Mouse (Mus musculus): ENCODE data around the gene Selenom. TPM values are rescaled to one million over a fixed set of nuclear protein-coding genes. Genes with fewer than 3 reads are reported as not detected.

Selenom gene
- polyA plus RNA-seq, 1 experiment from 2014 or later = 129 TPM

GRCm38 (mm10) chr11:3526979-3527738 is 12.7 kb downstream of the Selenom start:
- H3K4me1 ChIP-seq (ENCODE audit: control insufficient read depth, insufficient read depth, low read length) = no peaks in the 10 kb centered on the region
- 93% methylated on average over 24 of the region's 24 CpGs for WGBS
- H3K27ac ChIP-seq (ENCODE audit: low read length) = no peak overlapping the region

GRCm38 (mm10) chr11:3527766-3528165 is 13.3 kb downstream of the Selenom start:
- no peak overlapping the region for H3K4me3 ChIP-seq (ENCODE audit: low read depth, low read length)
- H3K4me1 ChIP-seq (ENCODE audit: control insufficient read depth, insufficient read depth, low read length) = no peaks in the 10 kb centered on the region
- H3K36me3 ChIP-seq (ENCODE audit: control insufficient read depth, insufficient read depth, low read length) = no peaks in the 10 kb centered on the region
- H3K4me2 ChIP-seq (ENCODE audit: low read length) = no peak overlapping the region
- no peaks in the 10 kb centered on the region for H3K9me3 ChIP-seq (replicated peaks; ENCODE audit: control insufficient read depth, low read length, poor library complexity, severe bottlenecking)
- no peaks in the 10 kb centered on the region for H3K27me3 ChIP-seq (ENCODE audit: control insufficient read depth, insufficient read depth, low read depth, low read length)
- no peak overlapping the region for H3K27ac ChIP-seq (ENCODE audit: low read length)
- WGBS = 76% methylated on average over 8 of the region's 8 CpGs
- ATAC-seq = no peak
- H3K9ac ChIP-seq (ENCODE audit: low read depth, low read length) = 0 out of 2 replicates have a peak overlapping the region, but pooled peaks have one; percentile 10

More at GRCm38 (mm10) chr11:3526979-3527738, 12.7 kb downstream of the Selenom start:
- H3K4me3 ChIP-seq (ENCODE audit: low read depth, low read length) = no peak overlapping the region
- no peak for ATAC-seq
- no peaks in the 10 kb centered on the region for H3K9me3 ChIP-seq (replicated peaks; ENCODE audit: control insufficient read depth, low read length, poor library complexity, severe bottlenecking)
- no peak overlapping the region for H3K4me2 ChIP-seq (ENCODE audit: low read length)
- no peaks in the 10 kb centered on the region for H3K27me3 ChIP-seq (ENCODE audit: control insufficient read depth, insufficient read depth, low read depth, low read length)
- H3K36me3 ChIP-seq (ENCODE audit: control insufficient read depth, insufficient read depth, low read length) = no peaks in the 10 kb centered on the region
- 0 out of 2 replicates have a peak overlapping the region, but pooled peaks have one; percentile 10 for H3K9ac ChIP-seq (ENCODE audit: low read depth, low read length)

- ATAC-seq = no peak
- Histone ChIP-seq H3K27ac (ENCODE audit: low read length) (no peak overlapping the region), H3K9me3 (replicated peaks; ENCODE audit: control insufficient read depth, low read length, poor library complexity, severe bottlenecking) (no peaks in the 10 kb centered on the region), H3K9ac (ENCODE audit: low read depth, low read length) (no peak overlapping the region), H3K4me1 (ENCODE audit: control insufficient read depth, insufficient read depth, low read length) (no peaks in the 10 kb centered on the region), H3K27me3 (ENCODE audit: control insufficient read depth, insufficient read depth, low read depth, low read length) (no peaks in the 10 kb centered on the region), H3K4me2 (ENCODE audit: low read length) (no peak overlapping the region), H3K36me3 (ENCODE audit: control insufficient read depth, insufficient read depth, low read length) (no peaks in the 10 kb centered on the region), H3K4me3 (ENCODE audit: low read depth, low read length) (no peak overlapping the region)
- 92% methylated on average over 6 of the region's 6 CpGs for WGBS
Measured at GRCm38 (mm10) chr11:3528208-3528607, 13.7 kb downstream of the Selenom start.

- Histone ChIP-seq H3K9me3 (replicated peaks; ENCODE audit: control insufficient read depth, low read length, poor library complexity, severe bottlenecking) (no peaks in the 10 kb centered on the region), H3K9ac (ENCODE audit: low read depth, low read length) (no peak overlapping the region), H3K36me3 (ENCODE audit: control insufficient read depth, insufficient read depth, low read length) (no peaks in the 10 kb centered on the region), H3K4me1 (ENCODE audit: control insufficient read depth, insufficient read depth, low read length) (no peaks in the 10 kb centered on the region), H3K4me3 (ENCODE audit: low read depth, low read length) (no peak overlapping the region), H3K4me2 (ENCODE audit: low read length) (no peak overlapping the region), H3K27ac (ENCODE audit: low read length) (no peak overlapping the region), H3K27me3 (ENCODE audit: control insufficient read depth, insufficient read depth, low read depth, low read length) (no peaks in the 10 kb centered on the region)
- WGBS = 81% methylated on average over 20 of the region's 20 CpGs
- ATAC-seq = no peak
Measured at GRCm38 (mm10) chr11:3529476-3530252, 15.2 kb downstream of the Selenom start.

- no peaks in the 10 kb centered on the region for H3K9me3 ChIP-seq (replicated peaks; ENCODE audit: control insufficient read depth, low read length, poor library complexity, severe bottlenecking)
- H3K4me3 ChIP-seq (ENCODE audit: low read depth, low read length) = no peak overlapping the region
- no peak overlapping the region for H3K4me2 ChIP-seq (ENCODE audit: low read length)
- no peak for ATAC-seq
- no peak overlapping the region for H3K27ac ChIP-seq (ENCODE audit: low read length)
- 88% methylated on average over 3 of the region's 3 CpGs for WGBS
- H3K9ac ChIP-seq (ENCODE audit: low read depth, low read length) = no peak overlapping the region
- no peaks in the 10 kb centered on the region for H3K27me3 ChIP-seq (ENCODE audit: control insufficient read depth, insufficient read depth, low read depth, low read length)
- H3K36me3 ChIP-seq (ENCODE audit: control insufficient read depth, insufficient read depth, low read length) = no peaks in the 10 kb centered on the region
- H3K4me1 ChIP-seq (ENCODE audit: control insufficient read depth, insufficient read depth, low read length) = peaks cover 3% of the 10 kb centered on the region; the same call in 1 of the 2 replicates
Measured at GRCm38 (mm10) chr11:3530731-3531130, 16.2 kb downstream of the Selenom start.

GRCm38 (mm10) chr11:3531634-3532033 is 17.1 kb downstream of the Selenom start:
- no peak for ATAC-seq
- no peaks in the 10 kb centered on the region for H3K27me3 ChIP-seq (ENCODE audit: control insufficient read depth, insufficient read depth, low read depth, low read length)
- 79% methylated on average over 6 of the region's 6 CpGs for WGBS

GRCm38 (mm10) chr11:3532101-3532931 is 17.8 kb downstream of the Selenom start:
- H3K27me3 ChIP-seq (ENCODE audit: control insufficient read depth, insufficient read depth, low read depth, low read length) = no peaks in the 10 kb centered on the region

More at GRCm38 (mm10) chr11:3531634-3532033, 17.1 kb downstream of the Selenom start:
- Histone ChIP-seq H3K27ac (ENCODE audit: low read length) (no peak overlapping the region), H3K36me3 (ENCODE audit: control insufficient read depth, insufficient read depth, low read length) (no peaks in the 10 kb centered on the region), H3K4me1 (ENCODE audit: control insufficient read depth, insufficient read depth, low read length) (peaks cover 5% of the 10 kb centered on the region; the same call in 1 of the 2 replicates), H3K9me3 (replicated peaks; ENCODE audit: control insufficient read depth, low read length, poor library complexity, severe bottlenecking) (no peaks in the 10 kb centered on the region), H3K9ac (ENCODE audit: low read depth, low read length) (no peak overlapping the region), H3K4me3 (ENCODE audit: low read depth, low read length) (no peak overlapping the region), H3K4me2 (ENCODE audit: low read length) (no peak overlapping the region)

GRCm38 (mm10) chr11:3533406-3533932 is 19.0 kb downstream of the Selenom start:
- no peak for ATAC-seq
- Histone ChIP-seq H3K27me3 (ENCODE audit: control insufficient read depth, insufficient read depth, low read depth, low read length) (no peaks in the 10 kb centered on the region), H3K4me2 (ENCODE audit: low read length) (no peak overlapping the region), H3K4me1 (ENCODE audit: control insufficient read depth, insufficient read depth, low read length) (peaks cover 5% of the 10 kb centered on the region; the same call in 1 of the 2 replicates), H3K27ac (ENCODE audit: low read length) (no peak overlapping the region), H3K36me3 (ENCODE audit: control insufficient read depth, insufficient read depth, low read length) (no peaks in the 10 kb centered on the region), H3K9ac (ENCODE audit: low read depth, low read length) (peak overlapping the region; percentile 38; the same call in 1 of the 2 replicates), H3K9me3 (replicated peaks; ENCODE audit: control insufficient read depth, low read length, poor library complexity, severe bottlenecking) (no peaks in the 10 kb centered on the region), H3K4me3 (ENCODE audit: low read depth, low read length) (no peak overlapping the region)
- 88% methylated on average over 17 of the region's 17 CpGs for WGBS

More at GRCm38 (mm10) chr11:3532101-3532931, 17.8 kb downstream of the Selenom start:
- H3K9me3 ChIP-seq (replicated peaks; ENCODE audit: control insufficient read depth, low read length, poor library complexity, severe bottlenecking) = no peaks in the 10 kb centered on the region
- no peak for ATAC-seq
- H3K4me2 ChIP-seq (ENCODE audit: low read length) = no peak overlapping the region
- no peak overlapping the region; the same call in 1 of the 2 replicates for H3K9ac ChIP-seq (ENCODE audit: low read depth, low read length)
- H3K4me1 ChIP-seq (ENCODE audit: control insufficient read depth, insufficient read depth, low read length) = peaks cover 5% of the 10 kb centered on the region; the same call in 1 of the 2 replicates
- no peak overlapping the region for H3K4me3 ChIP-seq (ENCODE audit: low read depth, low read length)
- WGBS = 94% methylated on average over 16 of the region's 16 CpGs
- no peak overlapping the region for H3K27ac ChIP-seq (ENCODE audit: low read length)
- H3K36me3 ChIP-seq (ENCODE audit: control insufficient read depth, insufficient read depth, low read length) = no peaks in the 10 kb centered on the region

All from midbrain, embryonic 16.5 days (tissue).